Mouse (Mus musculus): Measurements from ENCODE around the gene Mbd6.
"Not testable (repeated sequence)": the region's sequence is repeated elsewhere in the genome, so short reads cannot be mapped to it uniquely, and the experiment has no call there.

Mbd6 gene

DNA sequence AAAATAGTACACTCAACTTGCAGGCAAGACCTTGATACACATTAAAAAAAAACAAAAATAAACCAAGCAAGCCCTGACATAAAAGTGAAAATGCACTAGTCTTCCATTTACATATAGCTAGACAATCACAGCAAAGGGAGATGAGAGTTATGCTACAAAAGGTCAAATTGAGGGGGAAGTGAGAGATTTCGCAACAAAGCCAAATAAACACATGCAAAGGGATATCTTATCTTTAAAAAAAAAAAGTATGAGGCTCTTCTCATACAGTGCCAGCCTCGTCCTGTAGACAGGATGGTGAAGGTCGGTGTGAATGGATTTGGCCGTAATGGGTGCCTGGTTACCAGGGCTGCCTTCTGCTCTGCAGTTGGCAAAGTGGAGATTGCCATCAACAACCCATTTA, 24.0 kb upstream of the Mbd6 start:
- DNase-seq (ENCODE audit: inconsistent ontology term): no peak

DNA sequence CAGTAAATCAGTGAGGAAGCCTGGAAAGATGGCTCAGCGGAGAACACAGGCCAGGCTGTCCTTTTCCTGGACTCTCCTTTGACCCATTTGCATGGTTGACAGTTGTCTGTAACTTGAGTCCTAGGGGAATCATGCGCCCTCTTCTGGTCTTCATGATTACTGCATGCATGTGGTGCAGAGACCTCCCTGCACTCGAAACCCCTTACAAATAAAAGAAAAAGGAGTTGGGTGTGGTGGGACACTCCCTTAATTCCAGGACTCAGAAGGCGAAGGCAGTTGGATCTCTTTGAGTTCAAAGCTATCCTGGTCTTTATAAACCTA, 23.5 kb upstream of the Mbd6 start:
- peak; percentile 78 for DNase-seq (ENCODE audit: inconsistent ontology term)

DNA sequence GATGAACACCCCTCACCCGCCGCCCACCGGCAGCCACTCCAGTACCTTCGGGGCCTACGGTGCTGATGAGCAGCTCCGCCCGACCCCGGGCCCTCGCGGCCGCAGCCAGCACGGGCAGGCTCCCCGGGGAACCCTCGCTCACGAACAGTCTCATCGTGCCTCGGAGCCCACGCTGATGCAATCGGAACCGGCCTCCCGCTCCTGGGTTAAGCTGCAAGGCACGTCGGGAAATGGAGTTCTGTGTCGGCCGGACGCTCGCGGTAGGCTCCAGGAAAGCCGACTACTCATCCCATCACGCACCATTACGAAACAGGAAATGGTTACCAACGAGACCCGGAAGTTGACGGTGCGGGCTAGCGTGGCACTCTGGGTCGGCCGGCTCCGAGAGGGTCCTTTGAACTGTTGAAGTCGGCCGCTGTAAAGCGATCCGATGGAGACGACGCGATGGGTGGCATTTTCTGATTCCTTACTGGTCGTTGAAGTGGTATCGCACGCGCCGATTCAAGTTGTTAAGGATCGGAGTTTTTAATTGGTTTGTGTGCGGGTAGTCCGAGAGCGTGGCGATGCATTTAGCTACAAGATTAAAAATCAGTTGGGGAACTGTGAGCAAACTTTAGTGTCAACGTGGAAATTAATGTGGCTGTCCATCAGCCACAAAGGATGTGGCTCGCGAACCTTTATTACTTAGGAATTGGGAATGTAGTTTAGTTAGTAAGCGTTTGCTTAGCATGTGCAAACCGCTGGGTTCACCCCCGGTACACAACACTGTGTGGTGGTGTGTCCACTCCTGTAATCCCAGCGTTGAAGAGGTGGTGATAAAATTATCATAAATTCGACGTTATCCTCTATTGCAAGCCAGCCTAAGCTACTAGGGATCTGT, 22.9 kb upstream of the Mbd6 start, which contains the start of gene Mars:
Mars (minus strand) TSS at position 311 of the 880 bp plus-strand sequence.
- DNase-seq (ENCODE audit: inconsistent ontology term): peak; percentile 95

DNA sequence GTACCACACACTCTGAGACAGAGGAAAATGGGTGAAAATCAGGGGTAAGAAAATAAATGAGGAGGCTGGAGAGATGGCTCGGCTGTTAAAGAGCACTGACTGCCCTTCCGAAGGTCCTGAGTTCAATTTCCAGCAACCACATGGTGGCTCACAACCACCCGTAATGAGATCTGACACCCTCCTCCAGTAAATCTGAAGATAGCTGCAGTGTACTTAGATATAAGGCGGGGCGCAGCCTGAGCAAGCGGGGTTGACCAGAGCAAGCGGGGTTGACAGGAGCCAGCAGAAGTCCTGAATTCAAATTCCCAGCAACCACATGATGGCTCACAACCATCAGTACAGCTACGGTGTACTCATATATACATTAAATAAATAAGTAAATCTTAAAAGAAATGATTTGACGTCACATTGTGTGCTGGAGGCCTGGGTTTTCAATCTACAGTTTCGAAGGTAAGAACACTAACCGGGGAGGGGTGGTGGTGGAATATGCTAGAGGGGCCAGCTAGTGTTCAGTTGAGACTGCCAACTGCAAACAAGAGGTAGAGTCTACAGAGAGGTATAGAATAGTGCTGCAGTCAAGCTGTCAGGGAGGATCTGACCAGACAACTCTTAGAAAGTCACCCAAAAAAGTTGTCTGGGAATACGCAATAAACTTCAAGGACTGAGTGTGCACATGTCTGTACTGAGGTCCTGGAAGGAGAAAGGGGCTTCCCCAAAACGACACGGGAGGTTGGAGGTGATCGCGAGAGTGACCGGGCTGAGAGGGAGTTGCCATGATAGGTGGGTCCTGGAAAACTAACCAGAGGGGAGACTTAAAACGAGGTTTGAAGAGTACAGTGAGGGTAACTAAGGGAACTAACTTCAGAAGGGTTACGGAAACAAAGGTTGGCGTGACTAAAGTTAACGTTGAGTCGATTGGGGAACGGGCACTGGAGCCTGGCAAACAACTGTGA, 22.0 kb upstream of the Mbd6 start:
- DNase-seq (ENCODE audit: inconsistent ontology term): peak; percentile 75

DNA sequence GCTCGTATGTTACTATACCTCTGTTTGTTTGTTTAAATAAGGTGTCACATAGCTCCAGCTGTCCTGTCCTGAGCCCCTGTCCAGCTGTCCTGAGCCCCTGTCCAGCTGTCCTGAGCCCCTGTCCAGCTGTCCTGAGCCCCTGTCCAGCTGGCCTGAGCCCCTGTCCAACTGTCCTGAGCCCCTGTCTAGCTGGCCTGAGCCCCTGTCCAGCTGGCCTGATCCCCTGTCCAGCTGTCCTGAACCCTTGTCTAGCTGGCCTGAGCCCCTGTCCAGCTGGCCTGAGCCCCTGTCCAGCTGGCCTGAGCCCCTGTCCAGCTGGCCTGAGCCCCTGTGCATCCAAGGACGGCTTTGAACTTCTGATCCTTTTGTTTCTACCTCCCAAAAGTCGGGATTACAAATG, 20.3 kb upstream of the Mbd6 start:
- not testable (repeated sequence) for DNase-seq (ENCODE audit: inconsistent ontology term)

DNA sequence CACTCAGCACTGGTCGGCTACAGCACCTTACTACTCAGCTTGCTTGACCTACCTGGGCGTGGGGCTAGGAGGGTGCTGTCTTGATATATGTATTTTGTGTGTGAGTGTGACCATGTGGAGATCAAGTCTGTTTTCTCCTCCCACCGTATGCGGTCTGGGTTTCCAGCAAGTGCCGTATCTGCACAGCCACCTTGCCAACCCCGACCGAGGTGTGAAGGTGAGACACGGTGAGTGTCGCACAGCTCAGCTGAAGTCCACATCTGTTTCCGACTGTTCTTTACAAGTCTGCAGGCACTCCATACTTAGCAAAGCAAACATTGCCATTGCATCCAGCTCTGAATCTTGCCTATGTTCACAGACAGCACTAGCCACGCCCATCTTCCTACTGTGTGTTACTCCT, 14.3 kb upstream of the Mbd6 start:
- DNase-seq (ENCODE audit: inconsistent ontology term): no peak

DNA sequence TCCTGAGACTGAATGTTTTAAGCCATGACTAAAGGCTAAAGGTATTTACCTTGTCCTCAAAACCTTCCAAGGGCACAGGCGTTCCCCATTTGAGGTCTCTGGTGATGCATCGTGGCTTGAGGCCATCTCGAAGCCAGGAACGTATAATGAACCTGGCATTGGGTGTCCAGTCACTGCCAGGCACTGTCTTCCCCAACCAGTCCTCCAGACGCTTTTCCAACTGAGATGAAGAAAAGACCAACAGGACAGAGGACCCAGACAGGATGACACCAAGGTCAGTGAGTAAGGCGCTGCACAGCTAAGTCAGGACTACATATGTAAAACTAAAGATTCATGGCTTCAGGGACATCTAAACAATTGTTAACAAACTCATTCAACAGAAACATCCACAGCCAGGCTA, 11.5 kb upstream of the Mbd6 start:
- no peak for DNase-seq (ENCODE audit: inconsistent ontology term)

DNA sequence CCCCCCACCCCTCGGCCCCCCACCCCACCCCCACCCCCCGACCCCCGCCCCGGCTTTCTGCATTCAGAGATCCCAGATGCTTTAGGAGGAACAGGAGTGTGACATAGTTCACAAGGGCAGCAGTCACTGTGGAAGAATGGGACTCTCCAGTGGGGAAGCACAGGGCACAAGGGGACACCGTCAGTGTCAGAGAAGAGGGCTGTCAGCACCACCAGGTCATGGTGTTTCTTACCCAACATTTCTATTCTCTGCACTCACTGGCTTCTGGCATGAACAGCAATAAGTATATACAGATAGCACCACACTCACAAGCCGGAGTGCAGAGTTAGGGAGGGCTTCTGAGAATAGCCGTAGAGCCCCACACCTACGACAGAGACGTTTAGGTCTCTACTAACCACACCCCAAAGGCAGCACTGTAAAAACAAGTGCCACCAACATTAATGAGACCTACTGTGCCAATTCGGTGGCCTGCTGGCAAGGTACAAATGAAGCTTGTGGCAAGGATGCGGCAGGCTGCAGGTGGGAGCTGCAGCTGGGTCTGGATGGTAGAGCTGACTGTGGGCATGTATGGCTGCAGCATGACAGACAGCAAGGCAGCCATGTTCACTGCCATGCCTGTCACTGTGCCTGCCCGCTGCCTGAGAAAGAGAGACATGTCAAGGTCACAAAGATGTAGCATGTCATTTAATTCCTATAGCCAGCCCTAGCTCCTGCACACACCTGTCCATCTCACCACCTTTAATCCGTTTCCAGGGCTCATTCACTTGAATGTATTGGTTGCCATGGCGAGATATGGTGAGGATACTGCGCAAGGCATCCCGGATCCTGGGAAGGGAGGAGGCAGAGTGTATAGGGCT, 8.4 kb upstream of the Mbd6 start:
- DNase-seq (ENCODE audit: inconsistent ontology term): no peak

DNA sequence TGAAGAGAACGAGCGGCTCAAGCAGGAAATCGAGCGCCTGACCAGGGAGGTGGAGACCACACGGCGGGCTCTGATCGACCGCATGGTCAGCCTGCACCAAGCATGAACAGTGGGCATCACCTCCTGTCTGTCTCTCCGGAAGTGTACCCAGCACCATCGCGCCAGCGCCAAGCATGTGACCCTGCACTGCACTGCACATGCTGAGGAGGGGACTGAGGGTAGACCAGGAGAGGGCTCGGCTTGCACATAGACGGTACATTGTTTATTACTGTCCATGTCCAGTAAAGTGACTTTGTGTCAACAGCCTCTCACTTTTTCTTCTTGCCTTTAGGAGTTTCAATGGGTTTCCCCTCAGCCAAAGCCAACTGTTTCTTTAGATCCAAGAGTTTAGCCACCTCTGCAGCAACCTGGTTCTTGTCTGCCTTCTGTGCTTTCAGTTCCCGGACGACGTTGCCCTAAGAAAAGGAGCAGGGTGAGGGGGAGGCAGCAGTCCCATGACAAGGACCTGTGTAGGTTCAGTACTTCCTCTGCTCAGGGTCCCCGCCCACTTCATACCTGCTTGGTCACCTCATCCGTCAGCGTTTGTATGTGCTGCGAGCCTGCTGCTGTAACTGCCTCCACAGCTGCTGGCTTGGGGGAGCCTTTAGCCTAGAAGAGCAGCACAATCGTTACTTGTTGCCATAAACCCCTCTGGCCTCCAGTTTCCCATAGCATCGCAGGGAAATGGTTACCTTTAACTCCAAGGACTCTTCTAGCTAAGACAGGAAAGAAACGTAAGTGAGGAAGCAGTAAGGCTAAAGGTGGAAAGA, 7.4 kb upstream of the Mbd6 start:
- DNase-seq (ENCODE audit: inconsistent ontology term): no peak

DNA sequence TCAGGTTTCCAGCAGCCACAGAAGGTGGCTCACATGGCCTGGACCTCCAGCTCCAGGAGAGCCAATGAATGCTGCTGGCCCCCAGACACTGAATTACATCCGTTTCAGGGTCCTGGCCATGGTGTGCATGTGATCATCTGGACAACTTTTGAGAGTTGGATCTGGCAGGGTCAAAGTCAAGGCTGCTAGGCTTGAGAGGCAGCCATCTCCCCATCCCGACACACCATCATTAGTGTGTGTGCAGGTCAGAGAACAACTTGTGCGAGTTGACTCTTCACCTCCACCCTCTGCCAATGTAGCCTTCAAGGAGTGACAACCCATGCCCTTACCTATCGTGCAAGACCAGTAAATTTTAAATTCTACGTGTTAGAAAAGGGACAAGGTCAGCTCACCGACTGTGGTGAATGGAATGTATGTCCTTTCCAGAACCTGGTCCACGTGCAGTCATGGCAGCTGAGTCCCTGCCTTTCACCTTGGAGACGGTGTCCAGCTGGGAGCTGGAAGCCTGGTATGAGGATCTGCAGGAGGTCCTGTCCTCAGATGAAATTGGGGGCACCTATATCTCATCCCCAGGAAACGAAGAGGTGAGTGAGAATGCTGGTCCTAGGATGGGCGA, 6.2 kb upstream of the Mbd6 start:
- DNase-seq (ENCODE audit: inconsistent ontology term): no peak

DNA sequence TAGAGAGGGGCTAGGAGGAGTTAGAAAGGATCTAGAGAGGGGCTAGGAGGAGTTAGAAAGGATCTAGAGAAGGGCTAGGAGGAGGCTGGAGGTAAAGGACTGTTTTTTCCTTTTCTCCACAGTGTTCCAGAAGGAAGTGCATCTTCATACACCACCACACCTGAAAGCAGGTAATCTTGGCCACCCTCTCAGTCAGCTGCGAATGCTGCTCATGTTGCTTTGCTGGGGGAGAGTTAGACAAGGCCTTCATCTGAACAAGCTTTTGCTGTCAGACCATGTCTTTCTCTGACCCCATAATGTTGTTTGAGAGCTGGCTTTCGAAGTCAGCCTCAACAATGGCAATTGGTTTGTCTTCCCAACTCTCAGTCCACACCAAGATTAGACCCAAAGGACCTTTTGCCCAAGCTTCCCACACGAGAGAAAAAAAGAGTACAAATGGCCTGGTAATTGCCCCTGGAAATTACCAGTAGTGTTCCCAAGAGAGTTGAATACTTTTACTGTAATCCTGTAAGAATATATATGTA, 4.8 kb upstream of the Mbd6 start:
- DNase-seq (ENCODE audit: inconsistent ontology term): no peak

DNA sequence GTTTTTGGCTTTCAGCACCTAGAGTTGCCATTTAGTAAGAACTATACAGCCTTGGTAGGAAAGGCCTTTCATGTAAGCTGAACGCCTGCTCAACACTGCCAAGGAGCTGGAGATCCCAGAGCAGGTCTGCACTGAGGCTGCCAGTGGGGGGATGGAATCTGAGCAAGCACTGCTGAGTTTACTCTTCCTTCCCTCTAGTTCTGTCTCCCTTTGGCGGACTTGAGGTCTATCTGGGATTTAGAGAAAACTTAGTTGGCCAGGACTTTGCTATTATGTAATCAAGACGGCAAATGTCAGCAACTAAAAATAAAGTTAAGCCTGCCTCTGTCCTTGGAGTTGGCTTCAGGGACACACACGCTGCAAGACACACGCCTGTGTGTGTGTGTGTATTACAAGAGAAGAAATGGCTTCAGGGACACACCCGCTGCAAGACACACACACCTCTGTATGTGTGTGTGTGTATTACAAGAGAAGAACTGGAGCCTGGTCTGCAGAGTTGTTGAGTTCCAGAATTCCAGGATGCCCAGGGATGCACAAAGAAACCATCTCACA, 4.2 kb upstream of the Mbd6 start:
- DNase-seq (ENCODE audit: inconsistent ontology term): no peak

DNA sequence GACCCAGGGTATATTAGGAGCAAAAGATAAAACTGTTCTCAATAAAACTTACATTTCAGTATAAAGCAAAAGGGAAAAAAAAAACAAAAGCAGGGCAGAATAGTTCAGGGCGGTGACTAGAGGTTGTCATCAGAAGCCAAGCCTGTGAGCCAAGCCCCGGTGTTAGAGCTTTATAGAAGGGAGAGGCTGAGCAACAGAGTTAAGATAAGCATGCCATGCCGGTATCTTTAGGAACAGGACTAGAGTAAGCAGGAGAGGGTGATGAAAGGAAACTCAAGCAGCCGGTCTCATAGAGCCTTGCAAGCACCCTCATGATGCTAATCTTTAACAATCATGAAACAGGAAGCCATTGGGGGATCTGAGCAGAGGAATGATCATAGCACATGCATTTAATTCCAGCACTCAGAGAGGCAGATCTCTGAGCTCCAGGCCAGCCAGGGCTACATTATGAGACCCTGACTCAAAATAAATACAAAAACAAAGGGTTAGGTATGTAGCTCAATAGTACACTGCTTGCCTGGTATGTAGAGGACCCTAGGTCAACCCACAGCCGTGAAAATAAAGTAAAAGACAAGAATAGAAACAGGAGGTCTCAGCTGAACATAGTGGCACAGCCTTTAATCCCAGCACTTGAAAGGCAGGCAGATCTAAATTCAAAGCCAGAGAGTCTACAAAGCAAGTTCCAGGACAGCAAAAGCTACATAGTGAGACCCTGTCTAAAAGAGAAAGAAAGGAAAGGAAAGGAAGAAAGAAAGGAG, 3.2 kb upstream of the Mbd6 start:
- DNase-seq (ENCODE audit: inconsistent ontology term): no peak

DNA sequence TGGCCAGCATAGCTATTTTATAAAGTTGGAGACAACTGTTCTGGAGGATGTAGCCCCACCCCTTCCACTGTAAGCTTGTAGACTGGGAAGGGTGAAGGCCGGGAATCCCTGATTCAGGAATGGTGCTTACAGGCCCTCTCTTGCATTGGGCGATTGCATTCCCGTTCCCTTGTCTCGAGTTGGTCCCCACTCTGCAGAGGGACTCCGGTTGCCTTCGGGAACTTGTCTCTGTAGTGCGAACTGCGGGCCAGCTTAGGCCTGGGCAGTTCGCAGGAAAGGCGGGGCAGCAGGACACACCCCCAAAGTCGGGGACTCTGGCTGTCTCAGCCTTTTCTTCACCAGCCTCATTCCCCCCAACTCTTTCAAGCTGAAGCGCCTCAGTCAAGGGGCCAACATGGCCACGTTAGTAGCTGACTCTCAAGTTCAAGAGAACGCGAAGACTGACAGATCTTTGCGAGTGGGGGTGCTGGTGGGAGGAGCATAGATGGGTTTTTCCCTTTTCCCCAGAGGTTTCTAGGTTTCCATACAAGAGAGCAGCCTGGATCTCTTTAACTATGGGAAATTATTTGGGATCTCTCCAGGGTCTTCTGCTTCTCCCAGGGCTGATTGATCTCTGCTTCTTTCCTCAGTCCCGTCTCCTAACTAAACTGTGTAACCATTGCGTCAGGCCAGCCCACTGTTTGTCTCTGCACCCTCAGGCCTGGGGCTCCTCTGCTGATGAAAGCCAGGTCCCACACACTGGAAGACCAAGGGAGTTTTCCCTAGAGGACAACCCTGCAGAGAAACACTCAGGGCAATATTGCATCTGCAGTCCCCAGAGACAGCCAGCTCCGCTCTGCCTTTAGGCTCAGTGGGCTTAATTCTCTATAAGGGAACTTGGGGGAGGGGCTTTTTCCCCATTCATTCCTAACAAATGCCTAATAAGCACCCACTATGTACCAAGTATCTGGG, 2.4 kb upstream of the Mbd6 start:
- DNase-seq (ENCODE audit: inconsistent ontology term): no peak

DNA sequence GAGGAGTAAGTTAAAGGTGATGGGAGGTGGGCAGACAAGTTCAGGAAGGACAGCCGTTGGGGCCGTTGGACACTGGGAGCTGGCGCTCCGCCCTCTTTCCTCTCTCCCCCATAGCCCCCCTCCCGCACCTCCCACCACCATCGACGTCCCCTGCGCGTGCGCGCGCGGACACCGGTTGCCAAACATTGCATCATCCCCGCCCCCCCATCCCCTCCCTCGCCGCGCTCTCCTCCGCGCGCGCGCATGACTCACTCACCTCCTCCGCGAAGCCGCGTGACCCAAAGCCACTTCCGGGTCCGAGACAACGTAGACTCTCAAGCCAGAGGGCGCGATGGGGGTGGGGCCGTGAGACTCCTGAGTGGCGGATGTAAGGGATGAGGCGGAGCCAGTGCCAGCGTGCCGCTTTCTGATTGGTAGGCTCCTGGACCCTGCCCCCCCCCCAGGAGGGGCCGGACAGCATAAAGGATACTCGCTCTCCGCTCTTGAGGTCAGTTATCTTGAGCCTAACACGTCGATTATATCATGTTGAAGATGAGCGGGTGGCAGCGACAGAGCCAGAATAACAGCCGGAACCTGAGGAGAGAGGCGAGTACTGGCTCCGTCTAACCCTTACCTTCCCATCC, 1.6 kb upstream of the Mbd6 start:
- DNase-seq (ENCODE audit: inconsistent ontology term): peak; percentile 100

DNA sequence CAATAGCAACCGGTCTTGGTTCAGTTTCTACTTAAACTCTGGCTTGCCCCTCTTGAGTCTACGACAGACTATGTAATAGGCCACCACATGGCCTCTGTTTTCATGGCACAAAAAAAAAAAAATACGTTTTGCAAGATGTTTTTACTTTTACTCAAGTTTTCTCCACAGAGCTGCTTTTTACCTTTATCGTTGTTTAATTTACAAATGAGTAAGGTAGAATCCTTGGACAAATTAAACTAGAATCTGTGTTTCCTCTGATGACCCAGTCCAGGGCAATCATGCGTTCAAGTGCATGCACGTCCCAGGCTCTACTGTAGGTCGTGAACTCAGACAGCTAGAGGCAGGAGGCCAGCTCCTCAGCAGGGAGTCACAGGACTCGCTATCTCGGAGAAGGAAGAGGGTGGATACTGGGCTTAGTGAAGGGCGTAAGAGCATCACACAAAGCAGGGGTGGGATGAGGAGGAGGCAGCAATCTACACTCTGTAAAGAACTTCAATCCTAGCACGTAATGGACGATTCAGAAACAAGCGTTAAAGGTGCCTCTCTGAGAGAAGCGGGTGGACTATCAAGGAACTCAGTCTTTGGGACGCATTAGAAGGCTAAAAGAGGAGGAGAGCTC, 864 bp upstream of the Mbd6 start:
- DNase-seq (ENCODE audit: inconsistent ontology term): peak; percentile 84

DNA sequence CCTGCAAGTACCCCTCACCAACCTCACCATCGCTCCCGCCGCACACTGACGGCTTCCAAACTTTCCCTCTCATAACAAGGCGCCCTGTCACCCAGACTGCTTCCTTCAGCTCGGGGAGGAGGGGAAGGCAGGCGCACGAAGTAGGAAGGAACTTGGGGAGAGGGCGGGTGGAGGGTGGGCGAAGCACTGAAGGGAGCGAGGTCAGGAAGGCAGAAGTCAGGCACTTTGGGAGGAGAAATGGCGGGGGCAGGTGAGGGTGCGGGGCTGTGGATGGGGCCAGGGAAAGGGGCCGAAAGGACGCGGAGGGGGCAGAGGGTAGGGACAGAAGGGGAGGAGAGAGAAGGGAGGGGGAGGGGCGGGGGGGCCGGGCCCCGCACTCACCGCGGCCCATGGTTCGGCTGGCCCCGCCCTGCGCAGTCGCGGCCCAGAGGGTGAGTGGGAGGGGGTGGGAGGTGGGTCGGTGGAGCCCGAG, 454 bp downstream of the Mbd6 start:
- DNase-seq (ENCODE audit: inconsistent ontology term): no peak

Measured in Muller cell, postnatal 12 days (primary cell).